Mouse (Mus musculus): Measurements from ENCODE around the gene Inhba.

Gene Inhba

GRCm38 (mm10) chr13:16023070-16024039 lies 11.7 kb downstream of the Inhba start:
- DNase-seq: peak; percentile 43

GRCm38 (mm10) chr13:16030557-16031057 lies 19.0 kb downstream of the Inhba start:
- no peak for DNase-seq

DNA sequence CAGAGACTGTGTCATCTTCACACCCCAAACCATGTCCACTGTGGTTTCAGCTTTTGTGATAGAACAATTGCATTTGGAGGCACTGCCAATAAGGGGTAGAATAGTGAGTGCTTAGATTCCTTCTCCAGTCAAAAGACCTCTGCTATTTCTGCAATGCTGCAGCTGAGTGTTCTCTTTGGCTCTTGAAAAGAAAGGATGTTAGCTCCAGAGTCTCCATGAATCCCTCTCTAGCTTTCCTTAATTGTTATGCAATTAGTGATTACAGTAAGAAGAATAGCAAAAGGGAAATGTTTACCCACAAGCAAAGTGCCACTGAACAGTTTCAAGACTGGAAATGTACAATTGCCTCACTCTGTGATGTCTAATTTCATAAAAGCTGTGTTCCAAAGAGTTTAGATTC lies 20.8 kb downstream of the Inhba start:
- no peak for DNase-seq

DNA sequence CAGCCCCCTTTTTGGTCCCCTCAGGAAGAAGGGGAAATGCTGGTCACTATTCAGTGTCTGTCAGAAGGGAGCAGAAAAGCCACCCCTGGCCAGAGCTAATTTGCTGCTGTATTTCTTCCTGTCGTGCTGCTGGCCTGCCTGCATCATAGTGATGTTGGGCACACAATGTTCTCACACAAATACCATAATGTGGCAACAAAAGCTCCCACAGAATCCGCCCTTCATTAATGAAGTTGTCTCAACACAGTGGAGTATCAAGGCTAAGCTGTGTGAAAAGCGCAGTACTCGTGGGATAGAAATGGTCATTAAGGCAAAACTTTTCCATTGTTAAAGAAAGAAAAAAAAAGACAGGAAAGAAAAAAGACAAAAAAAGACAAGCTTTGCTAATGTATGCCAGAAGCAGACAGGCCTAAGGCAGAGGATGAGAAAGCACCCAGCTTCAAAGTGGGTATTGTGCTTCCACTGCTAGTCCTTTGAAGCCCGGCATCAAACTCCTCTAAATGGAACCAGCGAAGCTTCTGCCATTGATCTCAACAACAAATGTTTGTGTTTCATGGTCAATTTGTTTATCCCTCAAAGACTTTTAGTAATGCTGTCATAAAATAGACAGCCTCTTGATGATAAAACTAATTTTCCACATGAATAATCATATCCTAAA lies 21.4 kb downstream of the Inhba start:
- DNase-seq: no peak

- DNase-seq: no peak
Measured at GRCm38 (mm10) chr13:16069079-16069478, 57.4 kb downstream of the Inhba start.

DNA sequence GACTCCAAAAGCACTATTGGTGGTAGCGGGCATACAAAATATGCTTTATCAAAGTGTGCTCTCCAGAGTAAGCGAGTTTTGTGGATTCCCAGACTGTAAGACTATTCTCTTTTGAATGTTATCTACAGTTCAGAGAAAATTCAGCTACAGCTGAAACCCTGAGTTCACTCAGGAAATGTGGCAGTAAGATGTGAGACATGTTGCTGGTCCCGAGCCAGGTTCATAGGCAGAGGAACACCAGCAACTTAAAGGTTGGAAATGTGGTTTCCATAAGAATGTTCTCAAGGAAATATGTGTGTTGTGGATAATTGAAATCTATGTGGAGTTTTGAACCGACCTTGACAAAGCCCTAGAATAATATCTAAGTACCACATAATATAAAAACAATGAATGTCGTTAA lies 65.6 kb downstream of the Inhba start:
- DNase-seq: no peak

- DNase-seq: no peak
Measured at GRCm38 (mm10) chr13:16078216-16078731, 66.6 kb downstream of the Inhba start.

- no peak for DNase-seq
Measured at GRCm38 (mm10) chr13:16080205-16080604, 68.6 kb downstream of the Inhba start.

All from right cerebral cortex, postnatal 25 days (tissue).